Mouse (Mus musculus): ENCODE data around the gene Thoc6.

The Thoc6 gene

GRCm38 (mm10) chr17:23673424-23674073 lies at the start of gene Thoc6, which contains the start of gene Hcfc1r1:
TSS of gene Thoc6 (minus strand) at chr17:23673882.
TSS of gene Hcfc1r1 (plus strand) at chr17:23673596.
- DNase-seq (ENCODE audit: low spot score), result peak; percentile 91

- no peak for DNase-seq (ENCODE audit: low spot score)
These were observed 48.9 kb upstream of the Thoc6 start, which contains the start of gene 1520401A03Rik for GRCm38 (mm10) chr17:23722376-23723125. TSS of gene 1520401A03Rik (minus strand) at chr17:23722783.

- DNase-seq (ENCODE audit: low spot score), result no peak
These were observed 48.2 kb upstream of the Thoc6 start for GRCm38 (mm10) chr17:23721886-23722285.

GRCm38 (mm10) chr17:23719455-23719854 lies 45.8 kb upstream of the Thoc6 start:
- DNase-seq (ENCODE audit: low spot score), result no peak

GRCm38 (mm10) chr17:23717003-23717402 lies 43.3 kb upstream of the Thoc6 start:
- no peak for DNase-seq (ENCODE audit: low spot score)

- peak; percentile 69 for DNase-seq (ENCODE audit: low spot score)
These were observed 32.5 kb upstream of the Thoc6 start for GRCm38 (mm10) chr17:23706212-23706611.

- no peak for DNase-seq (ENCODE audit: low spot score)
These were observed 31.9 kb upstream of the Thoc6 start for GRCm38 (mm10) chr17:23705525-23706104.

- no peak for DNase-seq (ENCODE audit: low spot score)
These were observed 31.1 kb upstream of the Thoc6 start for GRCm38 (mm10) chr17:23704741-23705140.

- no peak for DNase-seq (ENCODE audit: low spot score)
These were observed 29.6 kb upstream of the Thoc6 start for GRCm38 (mm10) chr17:23703301-23703700.

GRCm38 (mm10) chr17:23700079-23700478 lies 26.4 kb upstream of the Thoc6 start:
- peak; percentile 85 for DNase-seq (ENCODE audit: low spot score)

- peak; percentile 41 for DNase-seq (ENCODE audit: low spot score)
These were observed 25.7 kb upstream of the Thoc6 start for GRCm38 (mm10) chr17:23699131-23700077.

GRCm38 (mm10) chr17:23695801-23696200 lies 22.1 kb upstream of the Thoc6 start:
- DNase-seq (ENCODE audit: low spot score), result no peak

GRCm38 (mm10) chr17:23694491-23694890 lies 20.8 kb upstream of the Thoc6 start:
- no peak for DNase-seq (ENCODE audit: low spot score)

GRCm38 (mm10) chr17:23683856-23684672 lies 10.4 kb upstream of the Thoc6 start, which contains the start of gene Cldn9:
TSS of gene Cldn9 (minus strand) at chr17:23684026.
- DNase-seq (ENCODE audit: low spot score), result no peak

GRCm38 (mm10) chr17:23683226-23683625 lies 9.5 kb upstream of the Thoc6 start:
- no peak for DNase-seq (ENCODE audit: low spot score)

GRCm38 (mm10) chr17:23682530-23682929 lies 8.8 kb upstream of the Thoc6 start:
- DNase-seq (ENCODE audit: low spot score), result no peak

- DNase-seq (ENCODE audit: low spot score), result no peak
These were observed 8.4 kb upstream of the Thoc6 start for GRCm38 (mm10) chr17:23682092-23682491.

- DNase-seq (ENCODE audit: low spot score), result no peak
These were observed 7.4 kb upstream of the Thoc6 start for GRCm38 (mm10) chr17:23681086-23681485.

- DNase-seq (ENCODE audit: low spot score), result no peak
These were observed 6.7 kb upstream of the Thoc6 start for GRCm38 (mm10) chr17:23680336-23680735.

- no peak for DNase-seq (ENCODE audit: low spot score)
These were observed 5.6 kb upstream of the Thoc6 start, which contains the start of gene Cldn6 for GRCm38 (mm10) chr17:23679127-23679835. TSS of gene Cldn6 (plus strand) at chr17:23679249.

Data from ovary, postnatal 36 days (tissue).